Mouse (Mus musculus) bone marrow macrophage, adult 2 months (primary cell): Measurements from ENCODE around the gene Rnf149.

ENCODE experiments used
- CTCF ChIP-seq: IDR thresholded peaks from 2 replicates; pipeline ENCODE4 v1.5.1; 2012; ENCODE audit warnings: low read depth, mild to moderate bottlenecking, low read length, moderate library complexity
- POLR2A ChIP-seq: IDR thresholded peaks from 2 replicates; pipeline ENCODE4 v1.6.1; 2012; ENCODE audit warnings: mild to moderate bottlenecking, low read depth, low read length, borderline replicate concordance

- no peak for TF ChIP-seq CTCF
- TF ChIP-seq POLR2A, result no peak
Measured at GRCm38 (mm10) chr1:39502817-39503633, 74.2 kb downstream of the Rnf149 start.
